Mouse (Mus musculus): ENCODE data around the gene Antxr1. TPM values are rescaled to one million over a fixed set of nuclear protein-coding genes. Genes with fewer than 3 reads are reported as not detected.

Gene Antxr1
- polyA plus RNA-seq, 1 experiment, result 35.3 TPM

DNA sequence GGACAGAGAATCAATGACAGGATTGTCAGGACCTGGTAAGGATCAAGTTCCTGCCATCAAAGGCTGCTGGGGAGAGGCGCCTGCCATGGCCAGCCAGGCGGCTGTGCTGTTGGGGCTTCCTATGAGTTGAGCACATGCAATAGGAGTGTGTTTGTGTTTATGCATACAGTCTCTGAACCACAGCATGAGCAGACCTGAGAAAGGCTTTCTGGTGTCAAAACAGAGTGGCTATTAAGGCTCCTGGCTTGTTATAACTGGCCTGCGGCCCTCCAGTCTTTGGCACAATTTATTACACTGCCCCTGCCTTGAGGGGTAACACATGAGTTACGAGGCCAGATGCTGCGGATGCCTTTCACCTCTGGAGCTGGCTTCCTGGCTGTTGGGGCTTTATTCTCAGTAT lies 175.4 kb downstream of the Antxr1 start:
- DNase-seq, result no peak
- TF ChIP-seq CTCF (IDR thresholded peaks at IDR 0.05; ENCODE audit: insufficient read depth, low read length) (no peak), POLR2A (IDR thresholded peaks at IDR 0.05; ENCODE audit: borderline replicate concordance, extremely low read depth, low read depth, low read length) (no peak)
- no peaks in the 10 kb centered on the region for H3K4me1 ChIP-seq (ENCODE audit: control insufficient read depth, insufficient read depth, low read length)

GRCm38 (mm10) chr6:87158062-87158623 lies 177.5 kb downstream of the Antxr1 start:
- Histone ChIP-seq H3K4me1 (ENCODE audit: control insufficient read depth, insufficient read depth, low read length) (no peaks in the 10 kb centered on the region), H3K4me3 (replicated peaks; ENCODE audit: extremely low read depth, low read depth, low read length) (no peak overlapping the region)
- WGBS, result 88% methylated on average over 7 of the region's 7 CpGs
- TF ChIP-seq CTCF (IDR thresholded peaks at IDR 0.05; ENCODE audit: insufficient read depth, low read length) (no peak), POLR2A (IDR thresholded peaks at IDR 0.05; ENCODE audit: borderline replicate concordance, extremely low read depth, low read depth, low read length) (no peak)
- DNase-seq, result no peak

More for the DNA sequence above, 175.4 kb downstream of the Antxr1 start:
- 97% methylated on average over 5 of the region's 5 CpGs for WGBS
- H3K4me3 ChIP-seq (replicated peaks; ENCODE audit: extremely low read depth, low read depth, low read length), result no peak overlapping the region

GRCm38 (mm10) chr6:87153836-87154235 lies 181.8 kb downstream of the Antxr1 start:
- DNase-seq, result no peak
- Histone ChIP-seq H3K4me3 (replicated peaks; ENCODE audit: extremely low read depth, low read depth, low read length) (no peak overlapping the region), H3K4me1 (ENCODE audit: control insufficient read depth, insufficient read depth, low read length) (no peaks in the 10 kb centered on the region)
- 78% methylated on average over 3 of the region's 3 CpGs for WGBS
- TF ChIP-seq POLR2A (IDR thresholded peaks at IDR 0.05; ENCODE audit: borderline replicate concordance, extremely low read depth, low read depth, low read length) (no peak), CTCF (IDR thresholded peaks at IDR 0.05; ENCODE audit: insufficient read depth, low read length) (no peak)

GRCm38 (mm10) chr6:87153231-87153580 lies 182.4 kb downstream of the Antxr1 start:
- Histone ChIP-seq H3K4me3 (replicated peaks; ENCODE audit: extremely low read depth, low read depth, low read length) (no peak overlapping the region), H3K4me1 (ENCODE audit: control insufficient read depth, insufficient read depth, low read length) (no peaks in the 10 kb centered on the region)
- TF ChIP-seq POLR2A (IDR thresholded peaks at IDR 0.05; ENCODE audit: borderline replicate concordance, extremely low read depth, low read depth, low read length) (no peak), CTCF (IDR thresholded peaks at IDR 0.05; ENCODE audit: insufficient read depth, low read length) (no peak)
- no peak for DNase-seq
- WGBS, result 67% methylated on average over 7 of the region's 7 CpGs

- DNase-seq, result no peak
- 46% methylated on average over 21 of the region's 21 CpGs for WGBS
- Histone ChIP-seq H3K4me3 (replicated peaks; ENCODE audit: extremely low read depth, low read depth, low read length) (no peak overlapping the region), H3K4me1 (ENCODE audit: control insufficient read depth, insufficient read depth, low read length) (no peaks in the 10 kb centered on the region)
- TF ChIP-seq CTCF (IDR thresholded peaks at IDR 0.05; ENCODE audit: insufficient read depth, low read length), result no peak
- TF ChIP-seq POLR2A (IDR thresholded peaks at IDR 0.05; ENCODE audit: borderline replicate concordance, extremely low read depth, low read depth, low read length), result 0 out of 2 replicates have a peak, but pooled peaks have one; percentile 19
These were observed 183.0 kb downstream of the Antxr1 start for GRCm38 (mm10) chr6:87152461-87153230.

DNA sequence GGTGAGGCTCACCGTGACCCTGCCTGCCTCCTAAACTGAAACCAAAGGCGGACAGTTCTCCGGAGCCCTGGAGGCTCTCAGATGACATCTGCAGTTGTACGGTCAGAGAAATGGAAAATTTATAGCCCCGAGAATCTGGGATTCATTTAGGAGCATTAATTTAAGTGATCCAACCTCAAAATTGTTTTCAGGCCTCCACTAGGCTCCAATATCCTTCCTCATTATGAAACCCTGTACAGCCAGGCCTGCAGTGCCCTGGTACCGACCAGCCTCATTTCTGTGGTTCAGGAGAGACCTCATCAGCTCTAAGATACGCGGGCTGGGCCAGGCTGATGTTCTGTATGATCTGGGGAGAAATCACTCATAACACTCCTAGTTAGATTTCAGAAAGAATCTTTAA lies 184.2 kb downstream of the Antxr1 start:
- WGBS, result 94% methylated on average over 8 of the region's 8 CpGs
- TF ChIP-seq CTCF (IDR thresholded peaks at IDR 0.05; ENCODE audit: insufficient read depth, low read length), result no peak
- TF ChIP-seq POLR2A (IDR thresholded peaks at IDR 0.05; ENCODE audit: borderline replicate concordance, extremely low read depth, low read depth, low read length), result no peak
- no peak for DNase-seq
- H3K4me1 ChIP-seq (ENCODE audit: control insufficient read depth, insufficient read depth, low read length), result no peaks in the 10 kb centered on the region
- no peak overlapping the region for H3K4me3 ChIP-seq (replicated peaks; ENCODE audit: extremely low read depth, low read depth, low read length)

DNA sequence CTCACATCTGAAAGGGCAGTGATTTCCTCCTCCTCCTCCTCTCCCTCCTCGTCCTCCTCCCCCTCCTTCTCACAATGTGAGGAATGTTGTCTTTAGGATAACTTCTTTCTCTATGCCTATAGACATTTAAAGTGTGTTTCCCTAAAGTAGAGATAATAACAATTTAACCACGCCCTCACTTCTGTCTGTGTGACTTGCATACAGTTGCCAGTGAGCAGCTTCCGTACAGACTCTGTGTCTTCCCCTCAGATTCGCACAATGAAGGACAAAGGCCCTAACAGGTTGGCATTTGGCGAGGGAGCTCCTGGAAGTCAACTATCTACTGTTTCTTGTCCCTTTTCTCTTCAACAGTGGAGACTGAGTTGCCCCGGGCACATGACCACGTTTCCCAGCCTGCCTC lies 185.2 kb downstream of the Antxr1 start:
- no peaks in the 10 kb centered on the region for H3K4me1 ChIP-seq (ENCODE audit: control insufficient read depth, insufficient read depth, low read length)
- DNase-seq, result no peak
- 78% methylated on average over 7 of the region's 7 CpGs for WGBS
- no peak overlapping the region for H3K4me3 ChIP-seq (replicated peaks; ENCODE audit: extremely low read depth, low read depth, low read length)
- TF ChIP-seq POLR2A (IDR thresholded peaks at IDR 0.05; ENCODE audit: borderline replicate concordance, extremely low read depth, low read depth, low read length) (no peak), CTCF (IDR thresholded peaks at IDR 0.05; ENCODE audit: insufficient read depth, low read length) (no peak)

GRCm38 (mm10) chr6:87147921-87148320 lies 187.7 kb downstream of the Antxr1 start:
- Histone ChIP-seq H3K4me1 (ENCODE audit: control insufficient read depth, insufficient read depth, low read length) (no peaks in the 10 kb centered on the region; the same call in 1 of the 2 replicates), H3K4me3 (replicated peaks; ENCODE audit: extremely low read depth, low read depth, low read length) (no peak overlapping the region)
- TF ChIP-seq CTCF (IDR thresholded peaks at IDR 0.05; ENCODE audit: insufficient read depth, low read length), result no peak
- DNase-seq, result no peak
- WGBS, result 72% methylated on average over 3 of the region's 3 CpGs

GRCm38 (mm10) chr6:87143594-87143993 lies 192.0 kb downstream of the Antxr1 start:
- WGBS, result 52% methylated on average over 13 of the region's 13 CpGs
- Histone ChIP-seq H3K4me3 (replicated peaks; ENCODE audit: extremely low read depth, low read depth, low read length) (no peak overlapping the region), H3K4me1 (ENCODE audit: control insufficient read depth, insufficient read depth, low read length) (no peaks in the 10 kb centered on the region; the same call in 1 of the 2 replicates)
- TF ChIP-seq CTCF (IDR thresholded peaks at IDR 0.05; ENCODE audit: insufficient read depth, low read length) (no peak), POLR2A (IDR thresholded peaks at IDR 0.05; ENCODE audit: borderline replicate concordance, extremely low read depth, low read depth, low read length) (no peak)
- DNase-seq, result no peak

- 63% methylated on average over 5 of the region's 5 CpGs for WGBS
- TF ChIP-seq POLR2A (IDR thresholded peaks at IDR 0.05; ENCODE audit: borderline replicate concordance, extremely low read depth, low read depth, low read length) (no peak), CTCF (IDR thresholded peaks at IDR 0.05; ENCODE audit: insufficient read depth, low read length) (no peak)
- no peak for DNase-seq
- Histone ChIP-seq H3K4me3 (replicated peaks; ENCODE audit: extremely low read depth, low read depth, low read length) (no peak overlapping the region), H3K4me1 (ENCODE audit: control insufficient read depth, insufficient read depth, low read length) (no peaks in the 10 kb centered on the region; the same call in 1 of the 2 replicates)
These were observed 193.4 kb downstream of the Antxr1 start for GRCm38 (mm10) chr6:87142239-87142638.

All from lung, adult 2 months (tissue).